Mouse (Mus musculus) testis, adult 2 months (tissue): Measurements from ENCODE around the gene Ccr9.

ENCODE experiments used
- CTCF ChIP-seq: fragments of 200-500 bp; IDR thresholded peaks from 2 replicates; pipeline ENCODE4 v1.5.1; 2012; ENCODE audit warnings: low read depth, mild to moderate bottlenecking, inconsistent platforms, low read length, moderate library complexity; ENCODE audit not compliant: control insufficient read depth, insufficient read depth, insufficient replicate concordance
- POLR2A ChIP-seq: fragments of 200-500 bp; IDR thresholded peaks from 2 replicates; pipeline ENCODE4 v1.6.1; 2012; ENCODE audit warnings: low read depth, mild to moderate bottlenecking, inconsistent platforms, low read length, moderate library complexity; ENCODE audit not compliant: control insufficient read depth

GRCm38 (mm10) chr9:123815444-123815843 lies 137.2 kb downstream of the Ccr9 start:
- TF ChIP-seq CTCF = no peak
- no peak for TF ChIP-seq POLR2A
